Mouse (Mus musculus) urinary bladder, adult 18-20 months (tissue): Measurements from ENCODE around the gene Tmem182.

Source experiments
- DNase-seq, 2 experiments: peaks; one replicate each; pipeline ENCODE4 v3.0.0; 2022; ENCODE audit warnings: low spot score in 2 of 2, mixed read lengths in 2 of 2

Tmem182 gene

DNA sequence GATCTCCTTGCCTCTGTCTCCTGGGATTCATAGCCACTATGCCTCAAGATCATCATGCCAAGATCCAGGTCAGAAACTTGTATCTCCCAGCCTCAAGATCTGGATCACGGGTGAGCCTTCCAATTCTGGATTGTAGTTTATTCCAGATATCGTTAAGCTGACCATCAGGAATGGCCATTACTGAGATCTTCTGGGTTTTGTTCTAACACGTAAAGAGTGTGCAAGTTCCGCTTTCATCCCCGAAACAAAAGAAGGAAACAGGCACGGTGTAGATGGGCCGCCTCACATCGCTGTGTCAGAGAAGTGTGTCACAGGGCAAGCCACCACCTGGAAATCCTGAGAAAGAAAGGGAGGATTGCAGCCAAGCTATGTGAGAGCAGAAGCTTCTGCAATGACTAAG lies 6.3 kb upstream of the Tmem182 start:
- no peak for DNase-seq

- DNase-seq: no peak
Observed at GRCm38 (mm10) chr1:40800908-40801307, 4.5 kb upstream of the Tmem182 start.

DNA sequence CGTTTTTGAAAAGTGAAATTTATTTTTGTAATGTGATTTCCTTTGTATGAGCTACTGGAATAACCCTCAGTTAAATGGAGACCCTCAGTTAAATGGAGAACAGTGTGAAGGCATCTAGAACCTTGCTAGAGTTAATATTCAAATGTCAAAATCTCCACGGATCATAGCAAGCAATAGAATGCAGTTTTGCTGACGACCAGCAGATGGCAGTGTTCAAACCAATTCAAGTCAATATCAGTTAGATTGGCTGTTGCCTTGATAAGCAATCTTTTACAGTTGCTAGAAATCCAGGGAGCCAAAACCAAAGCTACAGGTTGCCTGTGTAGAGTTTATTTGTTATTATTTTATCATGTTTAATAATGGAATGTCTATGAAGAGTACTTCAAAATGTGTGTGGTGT lies 2.6 kb upstream of the Tmem182 start:
- peak; percentile 15 to 23 for DNase-seq

DNA sequence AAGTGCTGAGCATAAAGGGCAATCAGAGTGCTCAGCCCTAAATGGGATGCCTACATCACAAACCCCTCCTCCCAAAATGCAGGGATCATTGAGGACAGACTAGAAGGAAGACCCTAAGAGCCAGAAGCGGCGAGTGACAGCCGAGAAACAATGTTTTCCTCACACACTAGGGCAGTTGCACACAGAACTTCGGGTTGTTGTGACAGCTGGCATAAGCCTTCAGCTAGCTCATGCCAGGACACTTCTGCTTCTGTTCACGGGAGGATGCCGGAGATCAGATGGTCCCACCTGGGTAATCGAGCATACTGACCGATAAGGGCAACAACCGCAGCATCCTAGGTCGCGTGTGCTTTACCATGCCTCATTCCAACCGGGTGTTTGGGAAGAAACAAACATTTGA lies 1.3 kb upstream of the Tmem182 start:
- DNase-seq: no peak

- no peak for DNase-seq
Observed at GRCm38 (mm10) chr1:40805891-40806290, 490 bp downstream of the Tmem182 start.

DNA sequence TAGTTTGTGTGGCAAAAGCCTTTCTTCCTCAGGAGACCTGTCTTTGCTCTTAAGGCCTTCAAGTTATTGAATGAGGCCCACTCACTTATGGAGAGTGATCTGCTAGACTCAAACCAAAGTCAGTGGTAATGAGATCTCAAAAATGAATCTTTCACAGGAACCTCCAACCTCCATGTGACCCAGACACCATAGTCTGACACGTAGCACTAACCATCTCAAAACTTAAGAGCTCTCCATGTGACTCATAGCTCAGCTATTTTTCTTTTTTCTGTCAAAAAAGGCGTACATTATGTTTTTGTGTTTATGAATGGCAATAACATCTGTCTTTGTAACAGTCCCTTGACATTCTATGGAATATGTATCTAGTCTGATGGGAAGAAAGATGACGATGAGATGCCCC lies 3.2 kb downstream of the Tmem182 start:
- DNase-seq: no peak

DNA sequence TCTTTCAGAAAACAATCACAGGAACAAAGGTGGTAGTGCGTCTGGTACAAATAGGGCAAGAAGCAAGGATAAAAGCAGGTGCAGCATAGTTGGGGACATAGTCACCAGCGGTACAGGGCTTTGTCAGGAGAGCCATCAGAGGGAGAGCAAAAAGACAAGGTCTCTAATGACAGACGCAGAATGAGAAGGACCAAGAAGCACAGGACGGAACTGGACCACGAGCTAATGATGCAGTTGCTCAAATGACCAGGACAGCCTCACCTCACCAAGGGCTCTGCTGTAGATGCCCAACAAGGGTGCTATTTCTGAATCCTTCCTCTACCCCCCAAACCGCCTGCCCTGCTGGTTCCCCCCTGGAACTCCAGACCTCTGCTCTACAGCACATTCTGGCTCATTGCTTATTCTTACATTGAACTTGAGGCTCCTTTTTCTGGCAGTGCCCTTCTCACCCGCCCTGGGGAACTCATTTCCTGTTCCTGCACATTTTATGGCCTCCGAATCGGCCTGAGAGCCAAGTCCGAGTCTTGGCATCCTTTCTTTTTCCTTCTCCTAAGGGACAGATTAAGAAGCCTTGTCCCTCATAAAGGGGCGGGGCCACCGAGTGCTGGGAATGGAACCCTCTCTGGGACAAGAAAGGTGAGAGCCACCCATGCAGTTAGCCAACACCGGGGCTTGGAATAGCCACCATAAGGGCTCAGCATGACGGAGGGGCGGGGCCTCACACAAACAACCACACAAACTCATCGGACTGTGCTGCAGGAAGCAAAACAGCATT lies 9.9 kb downstream of the Tmem182 start:
- DNase-seq: no peak

- DNase-seq: no peak
Observed at GRCm38 (mm10) chr1:40824517-40824916, 19.1 kb downstream of the Tmem182 start.

GRCm38 (mm10) chr1:40824936-40825335 lies 19.5 kb downstream of the Tmem182 start:
- DNase-seq: no peak

- no peak for DNase-seq
Observed at GRCm38 (mm10) chr1:40825826-40826225, 20.4 kb downstream of the Tmem182 start.

DNA sequence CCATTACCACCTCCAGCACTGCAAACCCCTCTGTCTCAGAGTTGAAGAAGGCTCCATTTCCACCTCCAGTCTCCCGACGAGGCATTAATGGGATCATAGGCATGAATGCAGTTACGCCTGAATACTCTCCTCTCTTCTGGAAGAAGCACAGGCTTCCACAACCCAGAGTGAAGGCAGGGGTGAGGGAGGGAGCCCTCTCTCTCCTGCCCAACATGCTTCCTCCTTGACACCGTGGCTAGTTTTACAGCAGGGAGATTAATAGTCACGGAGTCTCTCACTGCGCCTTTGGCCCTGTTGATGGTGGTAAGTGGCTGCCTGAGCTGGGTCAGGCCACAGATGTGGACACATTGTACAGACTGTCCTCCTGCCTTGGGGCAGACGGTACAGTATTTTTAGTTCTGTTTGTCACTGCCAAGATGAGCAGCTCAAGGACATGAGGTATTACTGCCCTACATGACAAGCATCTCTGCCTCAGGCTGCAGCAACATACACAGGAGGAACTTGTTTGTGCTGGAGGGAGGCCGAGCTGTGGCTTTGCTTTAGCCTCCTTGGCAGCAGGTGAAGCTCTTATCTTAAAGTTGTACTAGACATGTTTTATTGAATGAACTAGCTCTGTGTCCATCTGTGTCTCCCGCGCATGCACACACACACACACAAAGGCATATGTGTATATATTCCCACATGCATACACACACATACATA lies 24.0 kb downstream of the Tmem182 start:
- DNase-seq: no peak

- no peak for DNase-seq
Observed at GRCm38 (mm10) chr1:40830712-40831507, 25.5 kb downstream of the Tmem182 start.

- DNase-seq: no peak
Observed at GRCm38 (mm10) chr1:40835468-40835867, 30.1 kb downstream of the Tmem182 start.

GRCm38 (mm10) chr1:40840605-40841004 lies 35.2 kb downstream of the Tmem182 start:
- no peak for DNase-seq

- no peak for DNase-seq
Observed at GRCm38 (mm10) chr1:40841032-40841761, 35.8 kb downstream of the Tmem182 start.

DNA sequence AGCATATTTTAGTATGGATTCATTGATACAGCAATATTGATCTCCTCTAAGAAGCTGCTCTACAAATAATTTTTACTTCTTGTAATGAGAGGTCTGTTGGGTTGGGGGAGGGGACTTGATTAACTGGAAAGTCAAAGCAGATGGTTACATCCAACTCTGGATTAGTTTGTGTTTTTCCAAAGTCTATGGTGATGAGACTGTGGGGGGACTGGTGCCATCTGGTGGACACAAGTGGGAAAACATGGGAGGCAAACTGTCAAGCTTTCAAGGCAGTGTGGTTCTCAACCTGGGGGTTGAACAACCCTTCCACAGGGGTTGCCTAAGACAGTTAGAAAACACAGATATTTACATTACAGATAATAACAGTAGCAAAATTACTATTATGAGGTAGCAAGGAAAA lies 39.2 kb downstream of the Tmem182 start:
- DNase-seq: peak in 1 of 2 experiments; percentile 37

- DNase-seq: no peak
Observed at GRCm38 (mm10) chr1:40847196-40847938, 42.0 kb downstream of the Tmem182 start.

DNA sequence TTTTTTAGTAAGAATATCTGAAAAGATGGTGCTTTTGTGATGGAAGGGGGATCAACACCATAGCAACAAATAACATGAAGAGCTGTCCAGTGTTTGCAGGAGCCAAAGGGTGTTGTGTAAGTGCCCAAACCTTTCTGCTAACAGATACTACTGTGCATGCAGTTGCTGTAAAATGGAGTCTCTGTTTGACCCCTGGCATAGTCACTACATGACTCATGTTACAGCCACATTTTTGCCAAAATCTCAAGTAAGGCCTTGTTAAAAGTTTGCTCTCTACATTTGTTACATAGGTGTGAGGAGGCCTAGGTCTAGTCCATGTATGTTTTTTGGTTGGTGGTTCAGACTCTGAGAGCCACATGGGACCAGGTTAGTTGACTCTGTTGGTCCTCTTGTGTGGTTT lies 45.9 kb downstream of the Tmem182 start:
- no peak for DNase-seq

DNA sequence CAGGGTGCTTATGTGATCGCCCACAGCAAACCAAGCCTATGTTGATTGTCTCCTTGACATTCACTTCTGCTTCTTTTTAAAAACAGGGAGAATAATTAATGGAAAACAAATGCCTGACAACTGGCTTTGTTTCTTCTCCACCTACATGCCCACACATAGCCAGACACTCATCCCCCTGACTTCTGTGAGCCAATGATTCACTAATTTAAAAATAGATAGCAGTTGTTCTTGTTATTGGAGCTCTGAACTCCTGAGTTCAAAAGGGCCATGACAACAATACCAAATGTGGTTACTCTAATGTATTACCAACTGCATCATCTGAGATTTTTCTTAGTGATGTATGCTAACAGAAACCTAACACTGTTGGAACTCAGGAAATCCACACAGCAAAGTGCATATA lies 49.9 kb downstream of the Tmem182 start:
- DNase-seq: no peak

GRCm38 (mm10) chr1:40856846-40857636 lies 51.6 kb downstream of the Tmem182 start:
- DNase-seq: no peak
